Mouse (Mus musculus): Measurements from ENCODE around the gene D230025D16Rik. TPM values are rescaled to one million over a fixed set of nuclear protein-coding genes. Genes with fewer than 3 reads are reported as not detected.
"Not testable (repeated sequence)": the region's sequence is repeated elsewhere in the genome, so short reads cannot be mapped to it uniquely, and the experiment has no call there.

D230025D16Rik gene
- total RNA-seq (2021): 10 to 100 TPM; 29.2 to 30.9 TPM
- long read RNA-seq, experiment 1, transcript D230025D16Rik-201 (16 exons, 2,916 nt): major isoform, 17 of 22 reads
- long read RNA-seq, experiment 1, partial matches to known transcripts: 2 of 22 reads
- long read RNA-seq, experiment 1, other reads (novel, unspliced or antisense): 2 of 22 reads
- long read RNA-seq, experiment 2, transcript D230025D16Rik-201 (16 exons, 2,916 nt): major isoform, 15 of 24 reads
- long read RNA-seq, experiment 2, partial matches to known transcripts: 4 of 24 reads
- long read RNA-seq, experiment 2, other reads (novel, unspliced or antisense): 4 of 24 reads

- peak; percentile 90 to 95 for DNase-seq (ENCODE audit: low spot score in 2 of 2)
Measured at GRCm38 (mm10) chr8:105224413-105225271, at the start of gene D230025D16Rik. D230025D16Rik (plus strand) TSS chr8:105225145.

DNA sequence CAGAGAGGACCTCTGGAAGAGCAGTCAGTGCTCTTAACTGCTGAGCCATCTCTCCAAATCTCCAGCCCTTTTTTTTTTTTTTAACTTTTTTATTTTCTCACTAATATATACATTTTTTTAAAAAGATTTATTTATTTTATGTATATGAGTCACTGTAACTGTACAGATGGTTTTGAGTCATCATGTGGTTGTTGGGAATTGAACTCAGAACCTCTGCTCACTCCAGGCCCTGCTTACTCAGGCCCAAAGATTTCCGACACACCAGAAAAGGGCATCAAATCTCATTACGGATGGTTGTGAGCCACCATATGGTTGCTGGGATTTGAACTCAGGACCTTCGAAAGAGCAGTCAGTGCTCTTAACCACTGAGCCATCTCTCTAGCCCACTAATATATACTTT, 49.7 kb upstream of the D230025D16Rik start:
- DNase-seq (ENCODE audit: low spot score in 2 of 2): not testable (repeated sequence)

DNA sequence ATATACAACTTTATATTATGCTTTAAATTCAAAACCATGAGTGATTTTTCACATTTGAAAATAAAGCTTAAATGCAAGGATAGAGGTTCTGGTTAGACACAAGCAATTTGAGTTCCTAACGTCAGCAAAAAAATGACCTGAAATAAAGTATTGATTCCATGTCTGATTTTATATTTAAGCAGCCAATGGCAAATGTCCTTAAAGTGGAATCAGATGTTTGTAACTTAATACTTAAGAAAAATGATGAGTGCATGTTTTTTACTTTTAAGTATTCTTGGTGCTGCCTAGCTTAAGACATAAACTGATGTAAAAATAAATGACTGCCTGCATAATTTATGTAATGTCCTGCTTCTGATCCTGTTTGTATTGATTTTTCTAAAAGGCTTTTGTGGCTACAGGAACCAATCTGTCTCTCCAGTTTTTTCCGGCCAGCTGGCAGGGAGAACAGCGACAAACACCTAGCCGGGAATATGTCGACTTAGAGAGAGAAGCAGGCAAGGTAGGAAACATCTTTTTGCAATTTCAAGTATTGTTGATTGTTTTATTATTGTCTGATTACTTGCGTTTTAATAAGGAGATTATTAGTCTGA, 46.6 kb upstream of the D230025D16Rik start:
- no peak for DNase-seq (ENCODE audit: low spot score in 2 of 2)

DNA sequence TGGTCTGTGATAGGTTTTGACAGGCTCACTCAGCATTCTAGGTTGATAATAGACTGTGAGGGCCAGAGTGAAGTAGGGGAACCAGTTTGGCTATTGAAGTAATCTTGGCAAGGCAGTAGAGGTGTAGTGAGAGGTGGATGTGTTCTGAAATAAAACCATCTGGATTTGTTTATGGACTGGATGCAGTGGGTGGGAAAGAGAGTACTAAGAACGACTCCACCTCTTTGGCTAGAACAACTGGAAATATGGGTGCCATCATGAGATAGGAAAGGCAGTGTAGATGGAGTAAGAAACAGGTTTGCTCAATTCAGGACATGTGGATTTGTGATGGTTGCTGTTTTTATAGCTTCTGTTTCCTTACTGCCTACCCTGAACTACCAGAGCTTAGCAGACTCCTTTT, 42.7 kb upstream of the D230025D16Rik start:
- no peak for DNase-seq (ENCODE audit: low spot score in 2 of 2)

DNA sequence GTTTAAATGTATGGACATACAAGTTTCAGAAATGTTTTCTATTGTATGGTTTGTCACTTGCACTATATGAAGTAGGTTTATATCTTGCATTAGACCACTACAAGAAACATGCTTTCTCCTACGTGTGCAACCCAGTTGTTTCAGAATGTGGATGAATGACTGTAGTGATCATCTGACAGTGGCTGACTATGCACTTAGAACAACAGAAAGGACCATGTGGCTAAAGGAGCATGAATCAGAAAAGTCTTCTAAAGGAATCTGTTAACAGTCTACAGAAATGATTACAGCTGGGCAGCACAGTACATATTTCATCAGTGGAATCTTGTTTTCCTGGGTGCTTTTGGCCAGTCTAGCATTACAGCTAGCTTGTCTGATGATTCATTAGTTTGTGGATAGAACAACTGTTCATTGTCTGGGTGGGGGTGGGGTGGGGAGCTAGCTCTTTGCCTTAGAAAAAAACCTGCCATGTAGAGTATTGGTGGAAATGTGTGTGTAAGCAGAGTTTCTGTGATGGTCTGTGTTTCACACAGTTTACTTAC, 38.4 kb upstream of the D230025D16Rik start:
- DNase-seq (ENCODE audit: low spot score in 2 of 2): no peak

DNA sequence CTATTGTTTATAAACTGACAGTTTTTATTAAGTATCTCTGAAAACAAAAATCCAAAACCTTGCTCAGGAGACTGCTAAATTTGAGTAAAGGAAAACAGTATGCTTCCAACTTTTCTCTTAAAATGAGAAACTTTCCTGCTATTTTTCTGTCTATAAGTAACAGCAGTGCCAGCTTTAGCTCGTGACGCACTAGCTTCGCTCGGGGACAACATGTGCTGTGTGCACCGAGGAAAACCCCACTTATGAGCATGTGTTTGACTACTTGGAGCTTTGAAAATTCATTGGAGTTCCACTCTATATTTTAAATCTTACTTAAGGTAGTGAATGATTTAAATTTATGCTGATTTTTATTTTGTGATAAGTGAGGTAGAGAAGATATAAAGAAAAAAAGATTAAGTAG, 32.8 kb upstream of the D230025D16Rik start:
- no peak for DNase-seq (ENCODE audit: low spot score in 2 of 2)

DNA sequence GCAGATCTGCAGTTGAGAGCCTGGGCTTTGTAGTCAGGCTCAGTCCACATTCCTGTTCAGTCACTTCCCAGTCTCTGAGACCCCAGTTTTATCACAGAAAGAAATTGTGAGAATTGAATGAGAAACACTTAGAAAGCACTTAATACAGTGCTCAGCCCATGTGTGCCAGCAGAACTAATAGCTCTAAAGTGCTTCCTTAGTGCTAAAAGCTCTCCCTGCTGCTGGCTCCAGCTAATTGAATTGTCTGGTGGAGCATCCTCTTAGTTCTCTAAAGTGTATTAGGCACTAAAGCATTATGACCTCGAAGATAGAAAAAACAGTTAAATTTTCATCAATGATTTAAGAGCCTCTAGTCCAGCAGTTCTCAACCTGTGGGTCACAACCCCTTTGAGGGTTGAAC, 19.2 kb upstream of the D230025D16Rik start:
- DNase-seq (ENCODE audit: low spot score in 2 of 2): no peak

DNA sequence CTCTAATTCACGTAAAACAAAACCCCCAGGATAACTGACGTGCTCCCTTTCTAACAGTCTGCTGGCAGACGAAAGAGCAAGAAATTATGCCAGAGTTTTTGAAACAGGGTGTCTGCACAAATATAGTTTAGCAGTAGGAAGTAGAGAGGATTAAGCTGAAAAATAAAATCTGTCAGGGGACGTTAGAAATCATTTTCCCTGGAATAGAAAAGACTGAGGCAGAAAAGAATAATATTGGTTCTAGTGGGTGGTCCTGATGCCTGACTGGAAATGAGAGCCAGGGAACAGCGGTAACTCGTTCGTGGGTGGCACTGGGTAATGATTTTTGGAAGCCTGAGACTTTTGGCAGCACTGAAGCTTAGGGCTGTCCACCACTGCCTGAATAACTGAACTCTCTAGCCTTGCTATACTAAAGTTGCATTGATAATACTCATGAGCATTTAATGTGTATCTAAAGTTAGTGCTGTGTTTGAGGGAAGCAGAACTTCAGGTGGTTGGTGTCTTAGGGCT, 18.1 kb upstream of the D230025D16Rik start:
- peak in 1 of 2 experiments; percentile 67 for DNase-seq (ENCODE audit: low spot score in 2 of 2)

GRCm38 (mm10) chr8:105207675-105208273, 17.2 kb upstream of the D230025D16Rik start:
- no peak for DNase-seq (ENCODE audit: low spot score in 2 of 2)

- no peak for DNase-seq (ENCODE audit: low spot score in 2 of 2)
Measured at GRCm38 (mm10) chr8:105209153-105210110, 15.5 kb upstream of the D230025D16Rik start.

DNA sequence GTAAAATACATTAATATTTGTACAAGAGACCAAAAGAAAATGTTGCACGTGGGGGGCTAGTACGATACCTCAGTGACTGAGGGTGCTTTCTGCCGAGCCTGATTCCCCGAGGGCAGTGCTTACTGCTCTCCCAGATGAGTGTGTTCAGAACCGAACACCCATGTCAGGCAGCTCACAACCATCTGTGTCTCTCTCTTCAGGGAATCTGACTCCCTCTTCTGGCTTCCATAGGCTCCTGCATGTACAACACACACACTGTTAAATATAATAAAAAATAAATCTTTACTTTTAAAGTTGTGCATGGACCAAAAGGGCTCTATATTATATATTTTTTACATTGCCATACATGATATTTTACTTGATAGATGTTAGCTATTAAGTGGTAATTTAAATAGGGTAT, 10.8 kb upstream of the D230025D16Rik start:
- no peak for DNase-seq (ENCODE audit: low spot score in 2 of 2)

DNA sequence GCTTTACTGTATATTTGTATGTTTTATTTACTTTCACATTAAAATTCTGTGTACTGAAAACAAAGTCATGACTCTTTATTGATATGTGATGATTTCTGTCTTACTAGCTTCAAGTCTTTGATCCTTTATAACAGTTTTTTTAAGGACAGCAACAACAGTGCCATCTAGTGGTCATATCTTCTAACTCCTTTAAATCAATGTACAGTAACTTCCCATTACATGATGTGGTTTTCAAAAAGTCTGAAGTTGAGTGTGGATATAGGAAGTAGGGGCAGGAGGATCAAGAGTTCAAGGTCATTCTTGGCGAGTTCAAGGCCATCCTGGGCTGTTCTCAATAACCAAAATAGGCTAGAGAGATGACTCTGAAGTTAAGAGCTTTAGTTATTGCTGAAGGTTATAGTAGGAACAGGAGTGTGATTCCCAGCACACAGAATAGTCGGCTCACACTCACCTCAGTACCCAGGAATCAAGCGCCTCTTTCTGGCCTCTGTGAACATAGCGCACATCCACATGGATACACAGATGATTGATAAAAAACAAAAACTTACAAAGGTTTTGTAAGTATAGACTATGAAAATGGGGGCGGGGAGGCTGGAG, 6.9 kb upstream of the D230025D16Rik start:
- peak in 1 of 2 experiments; percentile 73 for DNase-seq (ENCODE audit: low spot score in 2 of 2)

DNA sequence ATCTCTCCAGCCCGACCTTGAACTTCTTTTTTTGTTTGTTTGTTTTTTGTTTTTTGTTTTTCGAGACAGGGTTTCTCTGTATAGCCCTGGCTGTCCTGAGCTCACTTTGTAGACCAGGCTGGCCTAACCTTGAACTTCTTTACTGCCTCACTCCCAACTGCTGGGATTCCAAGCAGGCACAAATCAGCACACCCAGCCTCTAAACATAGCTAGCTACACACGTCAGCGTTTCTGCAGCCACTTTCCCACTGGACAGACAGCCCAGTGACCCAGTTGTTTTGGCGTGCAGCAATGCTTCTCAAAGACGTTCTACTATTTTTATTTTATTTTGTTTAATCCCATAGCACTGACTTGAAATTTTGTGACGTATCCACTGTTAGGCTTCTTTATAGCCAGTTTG, 1.1 kb upstream of the D230025D16Rik start:
- no peak for DNase-seq (ENCODE audit: low spot score in 2 of 2)

- no peak for DNase-seq (ENCODE audit: low spot score in 2 of 2)
Measured at GRCm38 (mm10) chr8:105225272-105225593, 288 bp downstream of the D230025D16Rik start.

DNA sequence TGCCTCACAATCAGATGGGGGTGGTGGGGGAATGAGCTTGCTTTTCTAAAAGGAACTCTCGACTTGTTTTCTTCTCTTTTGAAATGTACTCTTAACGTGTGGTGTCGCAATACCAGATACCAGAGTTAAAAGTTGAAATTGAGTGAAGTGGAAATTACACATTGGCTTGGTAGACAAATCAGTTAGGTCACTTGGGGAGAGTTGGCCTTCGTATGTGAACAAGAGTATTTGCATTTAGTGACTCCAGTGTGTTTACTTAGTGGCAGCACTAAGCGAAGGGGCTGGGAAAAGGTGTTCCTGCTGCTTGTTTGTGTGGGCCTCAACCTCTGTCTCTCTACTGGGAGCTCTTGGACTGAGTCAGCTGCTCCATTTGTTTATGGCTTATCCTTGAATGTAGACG, 972 bp downstream of the D230025D16Rik start:
- DNase-seq (ENCODE audit: low spot score in 2 of 2): no peak

DNA sequence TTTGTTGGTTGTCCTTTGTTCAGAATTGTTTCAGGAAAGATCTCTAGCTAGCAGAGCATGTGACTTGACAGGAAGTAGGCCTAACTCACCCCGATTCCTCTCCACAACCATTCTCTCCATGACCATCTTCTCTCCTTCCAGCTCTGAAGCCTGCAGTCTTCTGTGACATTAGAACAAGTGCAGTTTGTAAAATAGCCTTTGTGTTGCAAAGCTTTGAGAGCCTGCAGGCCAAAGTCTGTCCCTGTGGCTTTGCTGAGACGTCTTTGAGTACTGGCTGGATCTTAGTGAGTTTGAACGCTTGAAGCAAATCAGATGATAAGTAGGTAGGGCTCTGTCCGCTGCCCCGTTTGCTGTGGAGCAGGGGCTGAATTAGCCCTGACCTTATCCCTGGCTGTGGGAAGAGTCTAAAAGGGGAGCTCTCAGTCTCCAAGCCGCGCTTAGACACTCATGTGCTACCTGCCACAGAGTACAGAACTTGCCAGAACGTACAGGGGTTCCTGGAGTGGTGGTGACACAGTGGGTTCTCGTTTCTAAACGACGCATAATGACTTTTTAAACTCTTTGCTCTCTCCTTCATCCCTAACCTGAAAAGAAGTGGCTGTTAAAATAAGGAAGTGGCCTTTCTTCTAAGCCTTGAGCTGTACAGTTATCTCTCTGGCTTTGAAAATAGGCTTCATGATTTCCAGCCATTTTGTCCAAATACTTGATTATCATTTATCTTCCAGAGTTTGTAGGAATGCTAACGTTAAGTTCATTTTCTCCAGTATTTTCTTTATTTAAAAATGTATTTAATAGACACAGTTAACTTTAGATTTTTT, 6.8 kb downstream of the D230025D16Rik start:
- DNase-seq (ENCODE audit: low spot score in 2 of 2): no peak

DNA sequence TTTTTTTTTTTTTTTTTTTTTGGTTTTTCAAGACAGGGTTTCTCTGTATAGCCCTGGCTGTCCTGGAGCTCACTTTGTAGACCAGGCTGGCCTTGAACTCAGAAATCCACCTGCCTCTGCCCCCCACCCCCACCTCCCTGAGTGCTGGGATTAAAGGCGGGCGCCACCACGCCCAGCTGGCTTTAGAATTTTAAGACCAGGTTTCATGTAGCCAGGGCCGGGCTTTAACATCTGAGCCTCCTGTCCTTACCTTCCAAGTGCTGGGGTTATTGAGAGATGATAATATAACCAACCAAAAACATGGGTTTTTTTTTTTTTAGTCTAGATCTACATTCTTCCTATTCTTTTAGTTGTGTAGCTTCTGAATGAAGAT, 7.4 kb downstream of the D230025D16Rik start:
- DNase-seq (ENCODE audit: low spot score in 2 of 2): not testable (repeated sequence)

GRCm38 (mm10) chr8:105233126-105233935, 8.4 kb downstream of the D230025D16Rik start:
- DNase-seq (ENCODE audit: low spot score in 2 of 2): no peak
